Mouse (Mus musculus): Measurements from ENCODE around the gene Hc. TPM values are rescaled to one million over a fixed set of nuclear protein-coding genes. Genes with fewer than 3 reads are reported as not detected.

Hc gene
- polyA plus RNA-seq, 1 experiment from 2014 or later = 0.38 TPM

DNA sequence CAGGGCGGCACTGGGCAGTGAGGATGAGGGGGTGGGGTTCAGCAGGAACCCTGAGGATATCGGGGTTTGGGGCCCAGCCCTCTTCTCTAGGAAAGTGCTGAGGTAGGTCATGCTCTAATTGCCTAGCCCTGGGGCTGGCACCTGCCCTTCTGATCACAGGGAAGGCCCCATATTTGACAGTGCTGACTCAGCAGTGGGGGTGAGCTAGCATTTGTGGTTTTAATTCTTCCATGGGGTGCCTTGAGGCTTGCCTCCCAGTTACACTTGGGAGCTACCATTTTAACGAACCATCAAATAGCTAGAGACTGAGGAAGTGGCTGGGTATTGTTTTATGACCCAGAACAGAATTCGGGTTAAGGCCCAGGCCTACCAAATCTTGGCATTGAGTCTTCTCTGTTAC, 115.7 kb downstream of the Hc start:
- no peak overlapping the region for H3K4me3 ChIP-seq (ENCODE audit: low read depth, low read length)
- 72% methylated on average over 4 of the region's 4 CpGs for WGBS

GRCm38 (mm10) chr2:34944761-34945160, 116.5 kb downstream of the Hc start:
- 17% methylated on average over 8 of the region's 8 CpGs for WGBS
- no peak overlapping the region for H3K4me3 ChIP-seq (ENCODE audit: low read depth, low read length)
- H3K36me3 ChIP-seq (replicated peaks; ENCODE audit: control insufficient read depth, insufficient read depth, low read depth, low read length) = no peaks in the 10 kb centered on the region
- no peaks in the 10 kb centered on the region for H3K9me3 ChIP-seq (replicated peaks; ENCODE audit: control insufficient read depth, low read length)
- H3K4me2 ChIP-seq (ENCODE audit: low read depth, low read length) = no peak overlapping the region
- no peaks in the 10 kb centered on the region for H3K4me1 ChIP-seq (ENCODE audit: control insufficient read depth, insufficient read depth, low read length)
- H3K27me3 ChIP-seq (ENCODE audit: control insufficient read depth, insufficient read depth, low read length) = no peaks in the 10 kb centered on the region
- peak; percentile 35 for DNase-seq (ENCODE audit: low spot score)
- H3K27ac ChIP-seq (replicated peaks; ENCODE audit: low read depth, low read length) = no peak overlapping the region
- ATAC-seq (replicated peaks; ENCODE audit: insufficient number of reproducible peaks, low FRiP score, low TSS enrichment, low read depth) = no peak
- no peak overlapping the region for H3K9ac ChIP-seq (replicated peaks; ENCODE audit: low read length)

More for the DNA sequence above, 115.7 kb downstream of the Hc start:
- DNase-seq (ENCODE audit: low spot score) (no peak), ATAC-seq (replicated peaks; ENCODE audit: insufficient number of reproducible peaks, low FRiP score, low TSS enrichment, low read depth) (no peak)
- Histone ChIP-seq H3K27ac (replicated peaks; ENCODE audit: low read depth, low read length) (no peak overlapping the region), H3K4me2 (ENCODE audit: low read depth, low read length) (no peak overlapping the region), H3K4me1 (ENCODE audit: control insufficient read depth, insufficient read depth, low read length) (no peaks in the 10 kb centered on the region), H3K9ac (replicated peaks; ENCODE audit: low read length) (no peak overlapping the region), H3K27me3 (ENCODE audit: control insufficient read depth, insufficient read depth, low read length) (no peaks in the 10 kb centered on the region), H3K9me3 (replicated peaks; ENCODE audit: control insufficient read depth, low read length) (no peaks in the 10 kb centered on the region), H3K36me3 (replicated peaks; ENCODE audit: control insufficient read depth, insufficient read depth, low read depth, low read length) (no peaks in the 10 kb centered on the region)

DNA sequence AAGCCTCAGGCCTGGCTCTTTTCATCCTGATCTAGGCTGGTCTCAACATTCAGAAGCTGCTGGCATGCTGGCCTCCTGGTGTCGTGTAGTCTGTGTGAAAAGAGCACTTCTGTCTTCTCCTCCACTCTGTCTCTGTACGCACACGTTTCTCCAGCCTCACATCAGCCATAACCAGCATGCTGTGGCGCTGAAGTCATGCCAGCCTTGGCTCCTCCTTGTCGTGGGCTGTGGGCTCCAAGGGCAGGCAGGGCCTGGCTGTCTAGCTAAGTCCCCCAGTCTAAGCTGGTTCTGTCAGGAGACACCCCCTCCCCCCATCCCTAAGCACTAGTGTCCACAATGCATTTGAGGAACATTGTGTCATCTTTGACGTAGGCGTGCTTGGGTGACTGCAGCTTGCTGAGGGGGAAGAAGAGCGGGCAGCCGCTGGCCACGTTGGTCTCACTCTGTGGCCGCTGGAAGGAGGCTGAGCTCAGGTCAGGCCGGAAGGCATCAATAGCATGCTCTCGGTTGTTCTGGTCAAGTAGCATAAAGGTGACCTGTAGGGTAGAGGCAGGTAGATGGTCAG, 117.6 kb downstream of the Hc start:
- WGBS = 79% methylated on average over 13 of the region's 13 CpGs
- Histone ChIP-seq H3K4me1 (ENCODE audit: control insufficient read depth, insufficient read depth, low read length) (no peaks in the 10 kb centered on the region), H3K4me2 (ENCODE audit: low read depth, low read length) (no peak overlapping the region), H3K36me3 (replicated peaks; ENCODE audit: control insufficient read depth, insufficient read depth, low read depth, low read length) (no peaks in the 10 kb centered on the region), H3K4me3 (ENCODE audit: low read depth, low read length) (no peak overlapping the region), H3K9ac (replicated peaks; ENCODE audit: low read length) (no peak overlapping the region), H3K27me3 (ENCODE audit: control insufficient read depth, insufficient read depth, low read length) (no peaks in the 10 kb centered on the region), H3K27ac (replicated peaks; ENCODE audit: low read depth, low read length) (no peak overlapping the region), H3K9me3 (replicated peaks; ENCODE audit: control insufficient read depth, low read length) (no peaks in the 10 kb centered on the region)
- no peak for ATAC-seq (replicated peaks; ENCODE audit: insufficient number of reproducible peaks, low FRiP score, low TSS enrichment, low read depth)
- no peak for DNase-seq (ENCODE audit: low spot score)

DNA sequence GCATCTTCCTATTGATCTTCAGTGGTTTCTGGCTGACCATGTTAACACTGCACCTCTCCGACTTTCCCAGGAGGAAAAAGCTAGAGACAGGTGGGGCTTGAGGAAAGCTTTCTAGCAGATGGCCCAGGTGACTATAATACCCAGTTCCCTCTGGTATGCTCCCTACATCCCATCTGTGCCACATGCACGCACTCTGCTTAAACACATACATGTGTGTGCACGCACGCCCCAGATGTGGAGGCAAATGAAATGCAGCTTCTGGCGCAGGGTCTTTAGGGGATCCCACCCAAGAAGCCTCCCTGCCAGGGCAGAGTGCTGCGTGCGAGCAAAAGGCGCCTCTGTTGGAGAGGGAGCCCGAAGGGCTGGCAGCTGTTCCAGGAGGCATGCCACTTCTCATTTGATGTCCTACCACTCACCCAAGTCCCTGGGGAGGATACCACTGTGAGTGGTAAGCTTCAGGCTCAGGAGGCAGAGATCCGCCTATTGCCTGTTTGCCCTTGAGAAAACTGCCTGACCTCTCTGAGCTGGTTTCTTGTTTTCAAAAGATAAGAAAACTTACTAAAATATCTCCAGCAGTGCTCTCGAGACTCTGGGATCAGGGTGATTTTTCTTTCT, 120.1 kb downstream of the Hc start:
- Histone ChIP-seq H3K27ac (replicated peaks; ENCODE audit: low read depth, low read length) (no peak overlapping the region), H3K9ac (replicated peaks; ENCODE audit: low read length) (no peak overlapping the region)
- no peak for ATAC-seq (replicated peaks; ENCODE audit: insufficient number of reproducible peaks, low FRiP score, low TSS enrichment, low read depth)

GRCm38 (mm10) chr2:34940246-34940645, 121.0 kb downstream of the Hc start:
- Histone ChIP-seq H3K4me1 (ENCODE audit: control insufficient read depth, insufficient read depth, low read length) (no peaks in the 10 kb centered on the region), H3K27me3 (ENCODE audit: control insufficient read depth, insufficient read depth, low read length) (no peaks in the 10 kb centered on the region), H3K4me2 (ENCODE audit: low read depth, low read length) (no peak overlapping the region), H3K9me3 (replicated peaks; ENCODE audit: control insufficient read depth, low read length) (no peaks in the 10 kb centered on the region), H3K4me3 (ENCODE audit: low read depth, low read length) (no peak overlapping the region), H3K36me3 (replicated peaks; ENCODE audit: control insufficient read depth, insufficient read depth, low read depth, low read length) (no peaks in the 10 kb centered on the region), H3K27ac (replicated peaks; ENCODE audit: low read depth, low read length) (no peak overlapping the region), H3K9ac (replicated peaks; ENCODE audit: low read length) (no peak overlapping the region)
- DNase-seq (ENCODE audit: low spot score) (no peak), ATAC-seq (replicated peaks; ENCODE audit: insufficient number of reproducible peaks, low FRiP score, low TSS enrichment, low read depth) (no peak)
- 79% methylated on average over 5 of the region's 5 CpGs for WGBS

More for the DNA sequence above, 120.1 kb downstream of the Hc start:
- Histone ChIP-seq H3K36me3 (replicated peaks; ENCODE audit: control insufficient read depth, insufficient read depth, low read depth, low read length) (no peaks in the 10 kb centered on the region), H3K4me1 (ENCODE audit: control insufficient read depth, insufficient read depth, low read length) (no peaks in the 10 kb centered on the region), H3K4me3 (ENCODE audit: low read depth, low read length) (no peak overlapping the region), H3K27me3 (ENCODE audit: control insufficient read depth, insufficient read depth, low read length) (no peaks in the 10 kb centered on the region), H3K9me3 (replicated peaks; ENCODE audit: control insufficient read depth, low read length) (no peaks in the 10 kb centered on the region), H3K4me2 (ENCODE audit: low read depth, low read length) (no peak overlapping the region)
- DNase-seq (ENCODE audit: low spot score) = peak; percentile 56
- 68% methylated on average over 11 of the region's 11 CpGs for WGBS

- no peaks in the 10 kb centered on the region for H3K9me3 ChIP-seq (replicated peaks; ENCODE audit: control insufficient read depth, low read length)
- no peak overlapping the region for H3K9ac ChIP-seq (replicated peaks; ENCODE audit: low read length)
- no peaks in the 10 kb centered on the region for H3K36me3 ChIP-seq (replicated peaks; ENCODE audit: control insufficient read depth, insufficient read depth, low read depth, low read length)
- no peak for DNase-seq (ENCODE audit: low spot score)
- H3K4me2 ChIP-seq (ENCODE audit: low read depth, low read length) = no peak overlapping the region
- H3K4me3 ChIP-seq (ENCODE audit: low read depth, low read length) = no peak overlapping the region
- H3K4me1 ChIP-seq (ENCODE audit: control insufficient read depth, insufficient read depth, low read length) = no peaks in the 10 kb centered on the region
- no peak overlapping the region for H3K27ac ChIP-seq (replicated peaks; ENCODE audit: low read depth, low read length)
- H3K27me3 ChIP-seq (ENCODE audit: control insufficient read depth, insufficient read depth, low read length) = no peaks in the 10 kb centered on the region
- 73% methylated on average over 8 of the region's 8 CpGs for WGBS
- ATAC-seq (replicated peaks; ENCODE audit: insufficient number of reproducible peaks, low FRiP score, low TSS enrichment, low read depth) = no peak
Observed at GRCm38 (mm10) chr2:34938269-34939208, 122.7 kb downstream of the Hc start.

- Histone ChIP-seq H3K36me3 (replicated peaks; ENCODE audit: control insufficient read depth, insufficient read depth, low read depth, low read length) (no peaks in the 10 kb centered on the region), H3K4me3 (ENCODE audit: low read depth, low read length) (no peak overlapping the region), H3K27me3 (ENCODE audit: control insufficient read depth, insufficient read depth, low read length) (no peaks in the 10 kb centered on the region), H3K9ac (replicated peaks; ENCODE audit: low read length) (no peak overlapping the region), H3K9me3 (replicated peaks; ENCODE audit: control insufficient read depth, low read length) (no peaks in the 10 kb centered on the region), H3K4me1 (ENCODE audit: control insufficient read depth, insufficient read depth, low read length) (no peaks in the 10 kb centered on the region), H3K4me2 (ENCODE audit: low read depth, low read length) (no peak overlapping the region), H3K27ac (replicated peaks; ENCODE audit: low read depth, low read length) (no peak overlapping the region)
- DNase-seq (ENCODE audit: low spot score) = no peak
- ATAC-seq (replicated peaks; ENCODE audit: insufficient number of reproducible peaks, low FRiP score, low TSS enrichment, low read depth) = no peak
- WGBS = 40% methylated on average over 5 of the region's 5 CpGs
Observed at GRCm38 (mm10) chr2:34937460-34937859, 123.8 kb downstream of the Hc start.

All from embryonic facial prominence, embryonic 11.5 days (tissue).